Comparison of ENCODE assay signal across 23 mouse cellular contexts in genomic region chr9:110229112-110229511, GRCm38 (mm10). TPM values are rescaled to one million over a fixed set of nuclear protein-coding genes. Genes with fewer than 3 reads are reported as not detected.
DNase-seq lines count a peak whose midpoint lies in the region; ATAC-seq and TF ChIP-seq lines count a peak whose summit lies in the region.
"Had no signal": no experiment of that assay in that cellular context is flagged by ENCODE, and none has a peak within 500 bp of the region (broad histone marks: within the 10 kb centered on the region; RNA-seq: fewer than 3 reads in every experiment).

No protein-coding gene starts in this region.

- H3K9me3 ChIP-seq in hindbrain, embryonic 16.5 days (ENCODE audit: control insufficient read depth, low read length): no peaks in the 10 kb centered on the region
- no peaks in the 10 kb centered on the region for H3K9me3 ChIP-seq in hindbrain, embryonic 10.5 days
- H3K9me3 ChIP-seq in lung, postnatal 0 days (ENCODE audit: low read length): no peaks in the 10 kb centered on the region
- H3K9me3 ChIP-seq: embryonic facial prominence, embryonic 10.5 days; forebrain, embryonic 10.5 days; heart, embryonic 15.5 days; liver, embryonic 13.5 days had no signal

- 0 out of 2 replicates have a peak overlapping the region, but pooled peaks have one; percentile 1 for H3K27ac ChIP-seq in hindbrain, embryonic 16.5 days (ENCODE audit: low read depth, low read length)
- H3K27ac ChIP-seq in hindbrain, embryonic 10.5 days: no peak overlapping the region
- H3K27ac ChIP-seq in lung, postnatal 0 days (ENCODE audit: low read length): peak overlapping the region; percentile 54
- H3K27ac ChIP-seq in cortical plate, adult 2 months (ENCODE audit: insufficient read depth, low read length): peak overlapping the region; percentile 21
- H3K27ac ChIP-seq: embryonic facial prominence, embryonic 10.5 days; forebrain, embryonic 10.5 days; heart, embryonic 15.5 days; liver, embryonic 13.5 days had no signal

- peaks cover 13% of the 10 kb centered on the region; the same call in 1 of the 2 replicates for H3K36me3 ChIP-seq in hindbrain, embryonic 16.5 days (ENCODE audit: control insufficient read depth, insufficient read depth, low read length)
- peaks cover 100% of the 10 kb centered on the region for H3K36me3 ChIP-seq in hindbrain, embryonic 10.5 days
- no peaks in the 10 kb centered on the region for H3K36me3 ChIP-seq in lung, postnatal 0 days (ENCODE audit: insufficient read depth, low read length)

- no peak for TF ChIP-seq EP300 in lung, postnatal 0 days (IDR thresholded peaks at IDR 0.05)

- H3K9ac ChIP-seq in hindbrain, embryonic 16.5 days (ENCODE audit: low read depth, low read length): no peak overlapping the region
- no peak overlapping the region for H3K9ac ChIP-seq in lung, postnatal 0 days (replicated peaks; ENCODE audit: low read depth)
- H3K9ac ChIP-seq: heart, embryonic 15.5 days; liver, embryonic 13.5 days; lung, embryonic 14.5 days had no signal

- no peak for DNase-seq in hindbrain, embryonic 10.5 days (ENCODE audit: low spot score)
- DNase-seq in lung, postnatal 0 days (ENCODE audit: low spot score): peak; percentile 13
- DNase-seq in lung, postnatal 25 days (ENCODE audit: low spot score): no peak
- no peak for DNase-seq in heart, postnatal 36 days
- DNase-seq: adrenal gland, adult 8-10 months; B cell, adult 2 months; gastrocnemius, postnatal 36 days; heart, postnatal 4 days; kidney, adult 18-20 months; kidney, postnatal 4 days; layer of hippocampus, adult 9-11 months; liver, embryonic 13.5 days; lung, embryonic 14.5 days; lung, postnatal 4 days; midbrain, embryonic 14.5 days; thymus, adult 2 months had no signal

- TF ChIP-seq CTCF in lung, postnatal 0 days (IDR thresholded peaks at IDR 0.05): no peak
- no peak for TF ChIP-seq CTCF in cortical plate, adult 2 months (IDR thresholded peaks at IDR 0.05; ENCODE audit: extremely low read depth, insufficient read depth, low read length)

- no peaks in the 10 kb centered on the region for H3K4me1 ChIP-seq in hindbrain, embryonic 16.5 days (ENCODE audit: control insufficient read depth, insufficient read depth, low read depth, low read length)
- no peaks in the 10 kb centered on the region for H3K4me1 ChIP-seq in hindbrain, embryonic 10.5 days (replicated peaks)
- H3K4me1 ChIP-seq in lung, postnatal 0 days (ENCODE audit: insufficient read depth, low read depth, low read length): no peaks in the 10 kb centered on the region
- peaks cover 4% of the 10 kb centered on the region; the same call in 1 of the 2 replicates for H3K4me1 ChIP-seq in cortical plate, adult 2 months (ENCODE audit: control insufficient read depth, insufficient read depth, low read length)
- H3K4me1 ChIP-seq: embryonic facial prominence, embryonic 10.5 days; forebrain, embryonic 10.5 days; heart, embryonic 15.5 days; liver, embryonic 13.5 days had no signal

- no peak for TF ChIP-seq POLR2A in cortical plate, adult 2 months (IDR thresholded peaks at IDR 0.05; ENCODE audit: extremely low read depth, insufficient read depth, low read length)

- H3K4me2 ChIP-seq in hindbrain, embryonic 16.5 days (ENCODE audit: low read length): no peak overlapping the region
- no peak overlapping the region for H3K4me2 ChIP-seq in lung, postnatal 0 days (replicated peaks; ENCODE audit: low read depth, low read length)
- H3K4me2 ChIP-seq: heart, embryonic 15.5 days; liver, embryonic 13.5 days; lung, embryonic 14.5 days had no signal

- no peaks in the 10 kb centered on the region for H3K27me3 ChIP-seq in hindbrain, embryonic 16.5 days (replicated peaks; ENCODE audit: control insufficient read depth, insufficient read depth, low read length)
- H3K27me3 ChIP-seq in hindbrain, embryonic 10.5 days (ENCODE audit: insufficient read depth, poor library complexity, severe bottlenecking): no peaks in the 10 kb centered on the region
- H3K27me3 ChIP-seq in lung, postnatal 0 days (replicated peaks; ENCODE audit: insufficient read depth, low read length): no peaks in the 10 kb centered on the region
- H3K27me3 ChIP-seq: heart, embryonic 15.5 days; liver, embryonic 13.5 days had no signal

- no peak overlapping the region for H3K4me3 ChIP-seq in hindbrain, embryonic 16.5 days (ENCODE audit: low read length)
- H3K4me3 ChIP-seq in hindbrain, embryonic 10.5 days: no peak overlapping the region
- H3K4me3 ChIP-seq in lung, postnatal 0 days (ENCODE audit: low read depth, low read length): no peak overlapping the region
- no peak overlapping the region for H3K4me3 ChIP-seq in cortical plate, adult 2 months (ENCODE audit: insufficient read depth, low read length)
- H3K4me3 ChIP-seq: embryonic facial prominence, embryonic 10.5 days; forebrain, embryonic 10.5 days; heart, embryonic 15.5 days; liver, embryonic 13.5 days had no signal

- intact Hi-C loops in heart, postnatal 36 days (cut with DNase I): no loop called here

- WGBS in hindbrain, embryonic 16.5 days: 94% methylated on average over 1 of the region's 1 CpGs
- WGBS in hindbrain, embryonic 10.5 days: 97% methylated on average over 1 of the region's 1 CpGs
- 83% methylated on average over 1 of the region's 1 CpGs for WGBS in lung, postnatal 0 days

- ATAC-seq in hindbrain, embryonic 16.5 days: no peak
- peak; percentile 69 for ATAC-seq in lung, postnatal 0 days
- 0 out of 2 replicates have a peak, but pooled peaks have one; percentile 24 for ATAC-seq in megakaryocyte, adult 5-6 weeks (ENCODE audit: poor library complexity, severe bottlenecking)
- ATAC-seq: inflammation-experienced regulatory T-cells, adult 6 months had no signal

RNA-seq across cellular contexts. Expression of gene Cspg5, which starts 14.5 kb away (rescaled TPM):
- 207 and 212 TPM in 2 replicates for polyA plus RNA-seq in hindbrain, embryonic 16.5 days (2015; fragmentation: Nextera tagmentation; extraction: Ambion mirVana)
- 7.0 and 15.1 TPM in 2 replicates for polyA plus RNA-seq in hindbrain, embryonic 10.5 days (2016; fragmentation: Nextera tagmentation; extraction: Ambion mirVana)
- 1.9 and 2.1 TPM in 2 replicates for polyA plus RNA-seq in lung, postnatal 0 days (2015; fragmentation: Nextera tagmentation; extraction: Ambion mirVana)
- polyA plus RNA-seq in cortical plate, adult 2 months (2012; rRNA removed): 382 and 388 TPM in 2 replicates
- 0.05 TPM in 1 of 2 replicates, not detected in the other for total RNA-seq in megakaryocyte, adult 5-6 weeks (2015)
- total RNA-seq in megakaryocyte, adult 5-6 weeks (2017): 0.08 and 0.33 TPM in 2 replicates
- total RNA-seq in heart, postnatal 36 days (2021): under 1 TPM; 0.14 to 0.25 TPM

Comparison
In these comparisons a context has a peak if more than half of its experiments do, and no peak if none do; other contexts are left out.
1. RNA of gene Cspg5, which starts 14.5 kb away (polyA plus RNA-seq): 382 to 388 TPM in cortical plate, adult 2 months and 207 to 212 TPM in hindbrain, embryonic 16.5 days; 7.0 to 15.1 TPM in hindbrain, embryonic 10.5 days and 1.9 to 2.1 TPM in lung, postnatal 0 days; every median in the first group is over 10 times any median in the second.